Mouse (Mus musculus) heart, adult 2 months (tissue): ENCODE results near the gene Gpr146. TPM values are rescaled to one million over a fixed set of nuclear protein-coding genes. Genes with fewer than 3 reads are reported as not detected.

Experiments used
- DNase-seq, 2 experiments: peaks; one replicate each; pipeline ENCODE4 v3.0.0; 2021
- H3K27ac ChIP-seq: fragments of 200-600 bp; 2 replicates; pipeline ENCODE4 v1.8.1; 2022
- H3K27me3 ChIP-seq: fragments of 200-500 bp; 2 replicates; pipeline ENCODE4 v1.6.1; 2012; ENCODE audit warnings: mild to moderate bottlenecking, low read length, inconsistent platforms, mixed read lengths; ENCODE audit not compliant: control insufficient read depth, insufficient read depth
- H3K36me3 ChIP-seq: fragments of 200-500 bp; 2 replicates; pipeline ENCODE4 v1.6.1; 2012; ENCODE audit warnings: low read length, inconsistent platforms; ENCODE audit not compliant: control insufficient read depth, insufficient read depth
- H3K4me1 ChIP-seq: fragments of 200-500 bp; 2 replicates; pipeline ENCODE4 v1.6.1; 2011; ENCODE audit warnings: low read length; ENCODE audit not compliant: control insufficient read depth, insufficient read depth
- H3K4me3 ChIP-seq: fragments of 200-600 bp; 2 replicates; pipeline ENCODE4 v1.8.1; 2022
- H3K79me2 ChIP-seq: fragments of 200-500 bp; replicated peaks from 2 replicates; pipeline ENCODE4 v1.6.1; 2012; ENCODE audit warnings: mild to moderate bottlenecking, inconsistent platforms, low read length, moderate library complexity, mixed read lengths; ENCODE audit not compliant: control insufficient read depth, insufficient read depth
- H3K9ac ChIP-seq: fragments of 200-500 bp; 2 replicates; pipeline ENCODE4 v1.6.1; 2012; ENCODE audit warnings: low read depth, mild to moderate bottlenecking, control low read depth, inconsistent platforms, low read length, mixed read lengths
- CTCF ChIP-seq: fragments of 200-600 bp; IDR thresholded peaks from 2 replicates; pipeline ENCODE4 v1.8.1; 2022; ENCODE audit warnings: antibody characterized with exemption, mild to moderate bottlenecking, moderate library complexity
- EP300 ChIP-seq: fragments of 200-500 bp; IDR thresholded peaks from 2 replicates; pipeline ENCODE4 v1.6.1; 2011; ENCODE audit warnings: low read depth, low read length, control low read depth; ENCODE audit not compliant: insufficient read depth
- POLR2A ChIP-seq: fragments of 200-500 bp; IDR thresholded peaks from 2 replicates; pipeline ENCODE4 v1.6.1; 2011; ENCODE audit warnings: mild to moderate bottlenecking, low read depth, low read length, control low read depth; ENCODE audit not compliant: insufficient read depth
- WGBS: fragments of 180-500 bp; shearing (Covaris S2); methylation state at CpG from one replicate; pipeline ENCODE4 v1.1.7; 2018; 5-methylcytosine and 5-hydroxymethylcytosine counted together
- intact Hi-C: fragments of 180-260 bp; cut with DNase I; formaldehyde crosslinking; loops from one replicate; pipeline ENCODE4 v1.15.1; 2025
- polyA plus RNA-seq: library from polyadenylated mRNA; depleted of rRNA; stranded (reverse); fragments of >200 nt; gene quantifications from 2 replicates; pipeline ENCODE4 v1.2.3, GENCODE M21; 2012
- total RNA-seq, 2 experiments: library from RNA; stranded (reverse); gene quantifications; 2 replicates each; pipeline ENCODE4 v1.2.3; 2021

The Gpr146 gene
- total and polyA plus RNA-seq, 3 experiments: 42.9 to 62.4 (median 56.6) TPM

DNA sequence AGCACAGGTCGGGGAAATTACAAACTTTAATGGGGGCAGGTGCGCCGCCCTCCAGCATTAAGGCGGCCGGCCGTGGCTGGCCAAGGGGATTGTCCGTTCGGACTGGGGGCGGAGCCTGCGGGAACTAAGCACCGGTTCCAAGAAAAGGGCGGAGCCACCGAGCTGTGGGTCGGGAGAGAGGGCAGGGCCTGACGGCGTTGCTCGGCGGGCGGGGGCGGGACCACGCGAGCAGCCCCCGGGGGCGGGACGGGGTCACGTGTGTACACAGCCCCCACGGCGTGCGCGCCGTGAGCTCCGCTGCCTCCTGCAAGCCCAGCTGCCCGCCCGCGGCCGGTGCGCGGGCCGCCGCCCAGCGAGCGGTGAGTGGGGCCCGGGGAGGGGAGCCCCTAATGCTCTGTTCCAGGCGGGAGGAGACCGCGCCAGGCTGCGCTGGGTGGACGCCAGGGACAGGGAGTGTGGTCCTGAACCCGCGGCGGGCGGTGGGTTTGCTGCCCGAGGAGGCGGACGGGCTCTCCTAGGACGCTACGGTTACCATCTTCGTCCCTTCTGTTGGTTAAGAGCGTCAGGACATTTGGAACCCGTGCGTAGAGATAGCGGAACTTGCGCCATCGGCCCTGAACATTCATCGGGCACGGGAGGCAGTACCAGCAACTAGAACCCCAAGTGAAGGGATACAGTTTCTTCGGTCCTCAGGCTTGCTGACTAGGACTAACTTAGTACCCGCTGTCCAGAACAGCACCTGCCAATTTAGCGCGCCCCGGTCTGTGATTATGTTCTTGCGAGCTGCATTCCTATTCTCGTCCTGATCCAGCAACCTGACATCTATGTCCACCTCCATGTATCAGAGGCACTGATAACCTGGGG lies 3.1 kb downstream of the Gpr146 start:
- intact Hi-C loops: loop anchor here (10.0 kb wide), 1 partner anchor 414 kb away; the partner anchor contains the start of gene Mafk
- no peak for TF ChIP-seq CTCF
- TF ChIP-seq EP300: peak; percentile 27; the same call in 1 of the 2 replicates
- TF ChIP-seq POLR2A: peak; percentile 62
- peak overlapping the region; percentile 99 for H3K27ac ChIP-seq
- peaks cover 2% of the 10 kb centered on the region; the same call in 1 of the 2 replicates for H3K36me3 ChIP-seq
- H3K79me2 ChIP-seq: no peaks in the 10 kb centered on the region
- peaks cover 56% of the 10 kb centered on the region for H3K4me1 ChIP-seq
- no peaks in the 10 kb centered on the region for H3K27me3 ChIP-seq
- H3K4me3 ChIP-seq: peak overlapping the region; percentile 100
- WGBS: 1% methylated on average over 69 of the region's 73 CpGs
- peak; percentile 97 to 98 for DNase-seq
- H3K9ac ChIP-seq: peak overlapping the region; percentile 89

DNA sequence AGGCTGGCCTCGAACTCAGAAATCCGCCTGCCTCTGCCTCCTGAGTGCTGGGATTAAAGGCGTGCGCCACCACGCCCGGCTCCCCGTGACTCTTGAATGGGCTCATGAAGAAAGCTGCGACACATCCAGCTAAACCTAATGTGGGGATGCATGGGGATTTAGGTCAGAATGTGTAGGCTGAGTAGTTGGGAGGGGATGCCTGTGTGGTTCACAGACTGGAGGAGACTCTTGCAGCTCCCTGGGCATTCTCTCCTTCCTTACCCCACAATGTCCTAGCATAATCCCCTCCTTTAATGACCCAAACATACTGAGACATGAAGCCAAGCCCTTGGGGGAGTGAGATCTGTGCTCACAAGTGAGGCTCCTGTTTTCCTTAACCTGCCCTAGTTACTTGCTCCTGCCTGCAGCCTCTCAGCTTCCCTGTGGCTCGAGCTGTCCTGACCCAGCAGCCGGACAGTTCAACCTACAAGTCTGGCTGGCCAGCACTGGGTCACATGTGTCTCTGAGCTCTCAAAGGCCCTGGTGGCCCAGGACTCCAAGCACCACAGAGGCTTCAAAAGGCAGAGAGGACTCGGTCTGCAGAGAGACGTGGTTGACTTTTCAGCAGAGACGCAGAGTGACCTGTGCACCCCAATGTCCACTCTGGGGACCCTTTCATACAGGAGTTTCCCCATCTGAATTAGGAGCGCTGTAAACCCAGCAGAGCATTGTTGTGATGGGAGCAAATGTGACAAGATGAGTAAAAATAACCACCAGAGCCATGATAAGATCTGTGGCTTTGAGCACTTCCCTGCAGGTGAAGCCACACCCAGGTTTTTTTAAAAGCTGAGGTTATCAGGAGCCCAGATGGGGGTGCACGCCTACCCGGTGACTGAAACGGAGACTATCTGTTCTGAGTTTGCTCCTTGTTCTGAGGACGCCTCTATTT lies 4.4 kb downstream of the Gpr146 start:
- WGBS: 27% methylated on average over 18 of the region's 18 CpGs
- intact Hi-C loops: loop anchor here (10.0 kb wide), 1 partner anchor 413 kb away; the partner anchor contains the start of gene Mafk
- TF ChIP-seq POLR2A (peak; percentile 59; the same call in 1 of the 2 replicates), CTCF (no peak), EP300 (no peak; the same call in 1 of the 2 replicates)
- Histone ChIP-seq H3K36me3 (peaks cover 2% of the 10 kb centered on the region; the same call in 1 of the 2 replicates), H3K27me3 (no peaks in the 10 kb centered on the region), H3K4me1 (peaks cover 59% of the 10 kb centered on the region), H3K79me2 (no peaks in the 10 kb centered on the region; the same call in 1 of the 2 replicates), H3K27ac (peak overlapping the region; percentile 99), H3K4me3 (peak overlapping the region; percentile 100), H3K9ac (peak overlapping the region; percentile 63)
- peak in 1 of 2 experiments; percentile 69 for DNase-seq

DNA sequence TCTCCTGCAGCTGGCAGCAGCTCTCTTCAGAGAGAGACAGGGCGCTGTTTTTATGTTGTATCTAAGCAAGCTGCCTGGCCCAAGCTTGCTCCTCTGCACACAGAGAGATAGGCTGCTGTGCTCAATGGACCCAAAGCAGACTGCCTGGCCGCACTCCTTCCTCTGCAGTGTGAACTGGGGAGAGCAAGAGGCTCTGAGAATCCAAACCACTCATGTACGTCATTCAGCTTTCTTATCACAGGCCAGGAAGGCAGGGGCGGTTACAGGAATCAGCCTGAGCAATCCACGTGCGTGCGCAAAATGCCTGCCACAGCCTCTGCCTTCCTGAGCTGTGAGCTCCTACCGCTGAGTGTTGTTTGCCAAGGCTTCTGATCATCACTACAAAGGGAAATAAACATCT lies 5.3 kb downstream of the Gpr146 start:
- 6% methylated on average over 8 of the region's 8 CpGs for WGBS
- peak; percentile 80 to 87 for DNase-seq
- intact Hi-C loops: loop anchor here (10.0 kb wide), 1 partner anchor 412 kb away; the partner anchor contains the start of gene Mafk

DNA sequence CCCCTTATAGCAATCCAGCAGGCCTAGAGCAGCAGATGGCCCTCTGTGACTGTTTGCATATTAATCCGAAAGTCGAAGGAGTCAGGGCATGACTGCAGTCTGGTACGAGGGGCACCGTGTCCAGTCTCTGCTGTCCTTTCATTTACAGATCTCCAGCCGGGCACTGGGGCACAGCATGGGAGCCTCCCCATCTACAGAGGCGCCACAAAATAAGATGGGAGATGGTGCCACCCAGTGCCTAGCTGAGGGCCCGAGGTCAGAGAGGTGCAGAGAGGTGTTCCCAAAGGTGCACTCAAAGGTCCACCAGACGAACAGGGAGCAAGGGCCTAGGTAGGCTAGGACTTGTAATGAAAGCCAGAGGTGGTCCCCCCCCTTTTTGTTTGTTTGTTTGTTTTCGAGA lies 5.7 kb downstream of the Gpr146 start:
- intact Hi-C loops: loop anchor here (10.0 kb wide), 1 partner anchor 412 kb away; the partner anchor contains the start of gene Mafk
- Histone ChIP-seq H3K27me3 (no peaks in the 10 kb centered on the region), H3K4me1 (peaks cover 56% of the 10 kb centered on the region), H3K9ac (peak overlapping the region; percentile 62), H3K36me3 (peaks cover 2% of the 10 kb centered on the region; the same call in 1 of the 2 replicates), H3K4me3 (peak overlapping the region; percentile 100), H3K79me2 (no peaks in the 10 kb centered on the region; the same call in 1 of the 2 replicates), H3K27ac (peak overlapping the region; percentile 99)
- WGBS: 47% methylated on average over 9 of the region's 9 CpGs
- no peak for DNase-seq
- no peak for TF ChIP-seq CTCF
- no peak for TF ChIP-seq POLR2A
- TF ChIP-seq EP300: no peak

More for the DNA sequence above, 5.3 kb downstream of the Gpr146 start:
- peaks cover 2% of the 10 kb centered on the region; the same call in 1 of the 2 replicates for H3K36me3 ChIP-seq
- TF ChIP-seq CTCF: no peak
- peak; percentile 98 for TF ChIP-seq EP300
- TF ChIP-seq POLR2A: peak; percentile 98
- no peaks in the 10 kb centered on the region for H3K27me3 ChIP-seq
- H3K9ac ChIP-seq: peak overlapping the region; percentile 62
- H3K27ac ChIP-seq: peak overlapping the region; percentile 99
- no peaks in the 10 kb centered on the region; the same call in 1 of the 2 replicates for H3K79me2 ChIP-seq
- peaks cover 57% of the 10 kb centered on the region for H3K4me1 ChIP-seq
- H3K4me3 ChIP-seq: peak overlapping the region; percentile 100

DNA sequence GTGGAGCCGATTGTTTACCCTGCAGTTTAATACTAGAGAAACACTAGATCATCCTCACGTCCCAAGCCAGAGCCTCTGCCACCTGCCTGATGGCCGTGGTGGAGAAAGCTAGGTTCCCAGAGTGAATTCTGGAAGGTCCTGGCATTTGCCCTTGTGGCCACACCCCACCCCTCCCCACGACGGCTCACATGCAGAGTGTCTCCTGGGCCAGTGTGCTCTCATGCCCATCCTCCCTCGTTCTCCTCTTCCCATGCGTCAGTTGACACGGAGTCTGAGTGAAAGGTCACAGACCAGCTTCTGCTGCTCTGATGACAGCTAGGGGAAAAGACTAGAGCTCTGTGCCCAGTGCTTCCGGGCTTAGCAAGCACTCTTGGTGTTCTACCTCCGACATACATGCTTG lies 7.0 kb downstream of the Gpr146 start:
- TF ChIP-seq EP300 (peak; percentile 88), POLR2A (peak; percentile 38; the same call in 1 of the 2 replicates), CTCF (0 out of 2 replicates have a peak, but pooled peaks have one; percentile 8)
- Histone ChIP-seq H3K79me2 (no peaks in the 10 kb centered on the region; the same call in 1 of the 2 replicates), H3K9ac (peak overlapping the region; percentile 21), H3K27me3 (no peaks in the 10 kb centered on the region), H3K27ac (peak overlapping the region; percentile 90), H3K4me1 (peaks cover 59% of the 10 kb centered on the region), H3K4me3 (no peak overlapping the region; the same call in 1 of the 2 replicates), H3K36me3 (peaks cover 7% of the 10 kb centered on the region; the same call in 1 of the 2 replicates)
- WGBS: 7% methylated on average over 10 of the region's 10 CpGs
- intact Hi-C loops: loop anchor here (10.0 kb wide), 1 partner anchor 410 kb away; the partner anchor contains the start of gene Mafk
- DNase-seq: peak; percentile 67 to 72
